In genomic region chr5:31201742-31202590, GRCm38 (mm10) we compare ENCODE assay signal across 7 mouse cellular contexts. TPM values are rescaled to one million over a fixed set of nuclear protein-coding genes. Genes with fewer than 3 reads are reported as not detected.
A peak's percentile ranks its signal among the peaks of the same experiment; 100 is the strongest.
DNase-seq lines count a peak whose midpoint lies in the region; ATAC-seq lines count a peak whose summit lies in the region.

TSS of gene Zfp513 (minus strand) at chr5:31202303.

- under 1% methylated on average over 53 of the region's 53 CpGs for WGBS in embryonic facial prominence, embryonic 11.5 days
- under 1% methylated on average over 53 of the region's 53 CpGs for WGBS in limb, embryonic 10.5 days
- under 1% methylated on average over 53 of the region's 53 CpGs for WGBS in midbrain, embryonic 13.5 days

- peak within 1 kb of the TSS; percentile 84 for H3K4me3 ChIP-seq in embryonic facial prominence, embryonic 11.5 days (ENCODE audit: low read depth, low read length)
- peak within 1 kb of the TSS; percentile 87 for H3K4me3 ChIP-seq in limb, embryonic 10.5 days
- peak within 1 kb of the TSS; percentile 73 for H3K4me3 ChIP-seq in midbrain, embryonic 13.5 days (replicated peaks)

- H3K9ac ChIP-seq in embryonic facial prominence, embryonic 11.5 days (replicated peaks; ENCODE audit: low read length) = peak within 1 kb of the TSS; percentile 81
- peak within 1 kb of the TSS; percentile 89 for H3K9ac ChIP-seq in midbrain, embryonic 13.5 days (replicated peaks)

- H3K4me1 ChIP-seq in embryonic facial prominence, embryonic 11.5 days (ENCODE audit: control insufficient read depth, insufficient read depth, low read length) = no peaks in the 10 kb centered on the region
- peaks cover 21% of the 10 kb centered on the region for H3K4me1 ChIP-seq in limb, embryonic 10.5 days
- peaks cover 24% of the 10 kb centered on the region for H3K4me1 ChIP-seq in midbrain, embryonic 13.5 days (replicated peaks)

- peak within 1 kb of the TSS; percentile 65 for H3K4me2 ChIP-seq in embryonic facial prominence, embryonic 11.5 days (ENCODE audit: low read depth, low read length)
- H3K4me2 ChIP-seq in midbrain, embryonic 13.5 days (replicated peaks) = peak within 1 kb of the TSS; percentile 92

- peak; percentile 96 for ATAC-seq in embryonic facial prominence, embryonic 11.5 days (replicated peaks; ENCODE audit: insufficient number of reproducible peaks, low FRiP score, low TSS enrichment, low read depth)
- ATAC-seq in granulocyte monocyte progenitor cell, adult 5-6 weeks (replicated peaks; ENCODE audit: poor library complexity, severe bottlenecking) = peak; percentile 95
- ATAC-seq in midbrain, embryonic 13.5 days = peak; percentile 98

- peaks cover 31% of the 10 kb centered on the region for H3K36me3 ChIP-seq in embryonic facial prominence, embryonic 11.5 days (replicated peaks; ENCODE audit: control insufficient read depth, insufficient read depth, low read depth, low read length)
- peaks cover 85% of the 10 kb centered on the region for H3K36me3 ChIP-seq in limb, embryonic 10.5 days
- peaks cover 78% of the 10 kb centered on the region for H3K36me3 ChIP-seq in midbrain, embryonic 13.5 days

- H3K9me3 ChIP-seq in embryonic facial prominence, embryonic 11.5 days (replicated peaks; ENCODE audit: control insufficient read depth, low read length) = peaks cover 5% of the 10 kb centered on the region
- H3K9me3 ChIP-seq in limb, embryonic 10.5 days (replicated peaks) = peaks cover 4% of the 10 kb centered on the region; the same call in 1 of the 2 replicates
- H3K9me3 ChIP-seq in midbrain, embryonic 13.5 days = peaks cover 5% of the 10 kb centered on the region

- H3K27me3 ChIP-seq in embryonic facial prominence, embryonic 11.5 days (ENCODE audit: control insufficient read depth, insufficient read depth, low read length) = no peaks in the 10 kb centered on the region
- no peaks in the 10 kb centered on the region for H3K27me3 ChIP-seq in limb, embryonic 10.5 days (ENCODE audit: low read depth, poor library complexity, severe bottlenecking)
- no peaks in the 10 kb centered on the region for H3K27me3 ChIP-seq in midbrain, embryonic 13.5 days

- peak; percentile 97 for DNase-seq in adrenal gland, postnatal 14 days
- peak; percentile 98 for DNase-seq in embryonic facial prominence, embryonic 11.5 days (ENCODE audit: low spot score)
- peak; percentile 99 for DNase-seq in kidney, adult 11 months
- peak; percentile 96 for DNase-seq in limb, embryonic 10.5 days (ENCODE audit: low spot score)
- DNase-seq in spleen, adult 12 weeks (ENCODE audit: low spot score) = peak; percentile 88

- H3K27ac ChIP-seq in embryonic facial prominence, embryonic 11.5 days (replicated peaks; ENCODE audit: low read depth, low read length) = peak within 1 kb of the TSS; percentile 65
- peak within 1 kb of the TSS; percentile 95 for H3K27ac ChIP-seq in limb, embryonic 10.5 days
- H3K27ac ChIP-seq in midbrain, embryonic 13.5 days = peak within 1 kb of the TSS; percentile 82

RNA-seq across cellular contexts. Expression of gene Zfp513, which starts in this region (rescaled TPM):
- 25.8 and 27.9 TPM in 2 replicates for total RNA-seq in adrenal gland, postnatal 14 days (2021)
- 4.0 and 5.0 TPM in 2 replicates for polyA plus RNA-seq in embryonic facial prominence, embryonic 11.5 days (2014; fragmentation: Nextera tagmentation; extraction: Ambion mirVana)
- total RNA-seq in granulocyte monocyte progenitor cell, adult 5-6 weeks (2014; fragmentation: Nextera tagmentation) = 10.6 and 15.4 TPM in 2 replicates
- 5.9 and 6.9 TPM in 2 replicates for total RNA-seq in granulocyte monocyte progenitor cell, adult 5-6 weeks (2017)
- polyA plus RNA-seq in limb, embryonic 10.5 days (2016; fragmentation: Nextera tagmentation; extraction: Ambion mirVana) = 11.8 and 11.9 TPM in 2 replicates
- 12.5 and 20.5 TPM in 2 replicates for polyA plus RNA-seq in midbrain, embryonic 13.5 days (2015; fragmentation: Nextera tagmentation; extraction: Ambion mirVana)

Comparison
In these comparisons a context has a peak if more than half of its experiments do, and no peak if none do; other contexts are left out.
1. Peak in every context shown above with its lines: DNase-seq, ATAC-seq, H3K4me3 ChIP-seq and H3K27ac ChIP-seq.